Mouse (Mus musculus) mesoderm, embryonic 11.5 days (tissue): Measurements from ENCODE around the gene Krit1.
"Not testable (repeated sequence)": the region's sequence is repeated elsewhere in the genome, so short reads cannot be mapped to it uniquely, and the experiment has no call there.

Experiments
- DNase-seq: peaks from one replicate; pipeline ENCODE4 v3.0.0-alpha.2; 2012; ENCODE audit warnings: low read depth, low spot score

Gene Krit1

DNA sequence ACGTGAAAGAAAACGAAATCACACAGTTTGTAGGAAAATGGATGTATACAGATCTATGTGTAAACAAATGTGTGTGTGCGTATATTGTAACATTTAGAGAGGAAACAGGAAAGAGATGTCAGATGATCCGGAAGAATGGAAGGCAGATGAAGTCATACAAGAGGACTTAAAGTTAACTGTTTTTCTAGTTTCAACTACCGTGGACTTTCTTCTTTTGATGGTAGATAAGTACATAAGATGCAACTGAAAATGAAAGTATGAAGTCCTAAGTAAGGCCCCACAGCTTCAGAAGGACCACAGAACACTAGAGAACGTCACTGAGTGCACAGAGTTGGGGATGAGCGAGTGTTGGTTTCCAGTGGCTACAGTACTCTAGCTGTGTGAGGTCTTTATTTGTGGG is 83.9 kb downstream of the Krit1 start:
- not testable (repeated sequence) for DNase-seq

DNA sequence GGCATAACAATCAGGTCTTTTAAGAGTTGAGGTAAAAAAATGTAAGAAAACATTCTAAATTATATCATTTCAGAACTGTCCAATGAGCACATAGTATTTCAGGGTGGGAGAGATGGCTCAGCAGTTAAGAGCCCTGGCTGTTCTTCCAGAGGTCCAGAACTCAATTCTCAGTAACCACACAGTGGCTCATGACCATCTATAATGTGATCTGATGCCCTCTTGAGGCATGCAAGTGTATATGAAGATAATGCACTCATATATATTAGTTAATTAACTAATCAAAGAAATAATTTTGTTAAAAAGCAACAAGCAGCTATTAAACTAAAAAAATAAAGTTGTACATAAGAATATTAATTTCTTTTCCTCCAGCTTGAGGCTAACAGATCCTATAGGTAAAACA is 86.2 kb downstream of the Krit1 start:
- DNase-seq = no peak

GRCm38 (mm10) chr5:3893459-3894293 is 90.7 kb downstream of the Krit1 start, which contains the start of gene Mterf1a:
Mterf1a (minus strand) TSS chr5:3893933.
- peak; percentile 12 for DNase-seq

- DNase-seq = not testable (repeated sequence)
Measured at GRCm38 (mm10) chr5:3894294-3894619, 91.3 kb downstream of the Krit1 start.
